Comparison of ENCODE assay signal across 7 mouse cellular contexts in the genomic region with DNA sequence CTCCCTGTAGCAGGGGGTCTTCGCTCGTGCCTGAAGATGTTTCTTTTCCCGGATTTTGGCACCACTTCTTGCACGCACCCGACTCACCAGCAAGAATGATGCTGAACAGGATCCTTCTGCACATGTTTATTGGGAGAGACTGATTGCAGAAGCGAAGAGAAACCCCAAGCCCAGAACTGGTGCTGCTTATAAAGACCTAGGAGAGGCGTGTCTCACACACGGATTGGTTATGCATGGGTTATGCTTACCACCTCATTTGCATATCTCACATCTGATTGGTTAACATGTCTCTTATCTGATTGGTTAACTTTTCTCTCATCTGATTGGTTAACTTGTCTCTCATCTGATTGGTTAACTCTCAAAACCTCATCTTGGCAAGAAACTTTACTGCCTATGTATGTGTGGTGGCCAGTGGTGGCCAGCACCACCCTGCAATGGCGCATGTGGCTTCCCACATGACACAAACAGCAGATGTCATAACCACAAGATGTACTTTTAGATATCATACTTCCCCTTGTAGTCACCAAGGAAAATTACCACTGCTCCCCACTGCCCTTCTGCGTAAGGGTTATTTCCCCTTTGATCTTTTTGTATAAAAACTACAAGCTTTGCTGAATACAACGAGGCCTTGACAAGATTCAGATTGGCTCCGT.
A peak's percentile ranks its signal among the peaks of the same experiment; 100 is the strongest.
DNase-seq lines count a peak whose midpoint lies in the region; ATAC-seq and TF ChIP-seq lines count a peak whose summit lies in the region.
"Not testable (repeated sequence)": the region's sequence is repeated elsewhere in the genome, so short reads cannot be mapped to it uniquely, and the experiment has no call there.

No protein-coding gene starts in this region.

- 73% methylated on average over 12 of the region's 12 CpGs for WGBS in liver, postnatal 0 days (ENCODE audit: insufficient replicate concordance)

- H3K4me2 ChIP-seq in liver, postnatal 0 days (ENCODE audit: low read depth, low read length) = not testable (repeated sequence)

- peak; percentile 67 for ATAC-seq in activated CD4-positive, CD25-positive, alpha-beta regulatory T cell, adult 4 months
- ATAC-seq in common myeloid progenitor, adult 5-6 weeks (replicated peaks; ENCODE audit: low read depth, poor library complexity, severe bottlenecking) = 0 out of 2 replicates have a peak, but pooled peaks have one; percentile 39
- ATAC-seq in liver, postnatal 0 days = peak; percentile 72; the same call in 1 of the 2 replicates
- ATAC-seq in neutrophil, adult 5-6 weeks (ENCODE audit: extremely low read depth, insufficient number of reproducible peaks, low FRiP score, poor library complexity, severe bottlenecking) = peak; percentile 68

- peak; percentile 75 for DNase-seq in CD4-positive, CD25-positive, alpha-beta regulatory T cell, adult 2 months (ENCODE audit: low read depth, low spot score)
- not testable (repeated sequence) for DNase-seq in liver, postnatal 0 days
- peak; percentile 34 to 40 for DNase-seq in monocyte, adult 2 months (ENCODE audit: low read depth in 1 of 2, low spot score in 2 of 2)
- peak; percentile 68 for DNase-seq in splenic B cell, adult 2 months (ENCODE audit: low read depth, low spot score)

- not testable (repeated sequence) for H3K4me1 ChIP-seq in liver, postnatal 0 days (ENCODE audit: insufficient read depth)

- H3K4me3 ChIP-seq in liver, postnatal 0 days (ENCODE audit: low read depth, low read length) = not testable (repeated sequence)

- H3K9ac ChIP-seq in liver, postnatal 0 days (replicated peaks) = not testable (repeated sequence)

- not testable (repeated sequence) for H3K9me3 ChIP-seq in liver, postnatal 0 days (ENCODE audit: low read length)

- H3K36me3 ChIP-seq in liver, postnatal 0 days (replicated peaks; ENCODE audit: insufficient read depth, low read length); splenic B cell, adult 2 months (ENCODE audit: control insufficient read depth, insufficient read depth, low read length, poor library complexity, severe bottlenecking): not testable (repeated sequence)

- TF ChIP-seq EP300 in liver, postnatal 0 days (IDR thresholded peaks at IDR 0.05; ENCODE audit: low read depth) = not testable (repeated sequence)

- TF ChIP-seq CTCF in liver, postnatal 0 days (IDR thresholded peaks at IDR 0.05; ENCODE audit: low read depth) = not testable (repeated sequence)

- not testable (repeated sequence) for H3K27ac ChIP-seq in liver, postnatal 0 days (ENCODE audit: low read depth)

- not testable (repeated sequence) for H3K27me3 ChIP-seq in liver, postnatal 0 days (ENCODE audit: insufficient read depth, low read length); splenic B cell, adult 2 months (ENCODE audit: control insufficient read depth, insufficient read depth, low read length, poor library complexity, severe bottlenecking)
